Mouse (Mus musculus): Measurements from ENCODE around the gene Sostdc1.

Gene Sostdc1

DNA sequence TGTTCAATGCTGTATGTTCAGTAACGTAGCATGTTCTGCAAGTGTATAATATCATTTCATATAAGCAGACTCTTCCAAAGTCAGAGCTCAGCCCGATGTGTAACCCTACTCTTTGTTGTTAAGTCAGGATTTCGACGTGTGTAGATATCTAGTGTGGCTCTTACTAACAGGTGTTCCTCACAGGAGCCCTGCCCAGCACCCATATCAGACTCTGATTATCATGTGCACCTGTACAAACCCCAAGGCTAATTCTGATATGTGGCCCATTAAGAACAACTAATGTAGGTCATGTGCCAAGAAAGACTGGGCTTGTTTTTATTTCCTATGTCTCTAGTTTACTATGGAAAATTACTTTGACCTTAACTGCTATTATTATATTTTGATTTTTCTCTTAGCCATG, 50.1 kb downstream of the Sostdc1 start:
- in situ Hi-C loops (cut with MboI, MseI): no loop called here

Data from T-helper 17 cell (primary cell).